Mouse (Mus musculus): ENCODE data around the gene Mxi1.

Mxi1 gene

GRCm38 (mm10) chr19:53310348-53310747 is at the start of gene Mxi1:
Gene Mxi1, plus strand, starts transcription at chr19:53310518.
- DNase-seq = peak; percentile 69 to 80

GRCm38 (mm10) chr19:53260828-53261227 is 49.5 kb upstream of the Mxi1 start:
- DNase-seq = no peak

GRCm38 (mm10) chr19:53262061-53262460 is 48.3 kb upstream of the Mxi1 start:
- no peak for DNase-seq

GRCm38 (mm10) chr19:53263859-53264733 is 46.2 kb upstream of the Mxi1 start:
- no peak for DNase-seq

GRCm38 (mm10) chr19:53264821-53265727 is 45.2 kb upstream of the Mxi1 start:
- DNase-seq = no peak

- DNase-seq = no peak
Observed at GRCm38 (mm10) chr19:53267305-53267704, 43.0 kb upstream of the Mxi1 start.

- no peak for DNase-seq
Observed at GRCm38 (mm10) chr19:53273055-53273722, 37.1 kb upstream of the Mxi1 start.

GRCm38 (mm10) chr19:53273781-53274428 is 36.4 kb upstream of the Mxi1 start:
- DNase-seq = no peak

- DNase-seq = no peak
Observed at GRCm38 (mm10) chr19:53275204-53275603, 35.1 kb upstream of the Mxi1 start.

GRCm38 (mm10) chr19:53276902-53277707 is 33.2 kb upstream of the Mxi1 start:
- DNase-seq = no peak

- no peak for DNase-seq
Observed at GRCm38 (mm10) chr19:53278491-53279415, 31.6 kb upstream of the Mxi1 start.

- DNase-seq = no peak
Observed at GRCm38 (mm10) chr19:53280254-53280653, 30.1 kb upstream of the Mxi1 start.

- no peak for DNase-seq
Observed at GRCm38 (mm10) chr19:53282571-53282970, 27.7 kb upstream of the Mxi1 start.

- no peak for DNase-seq
Observed at GRCm38 (mm10) chr19:53283742-53284141, 26.6 kb upstream of the Mxi1 start.

- peak; percentile 24 to 35 for DNase-seq
Observed at GRCm38 (mm10) chr19:53284268-53285208, 25.8 kb upstream of the Mxi1 start.

- DNase-seq = no peak
Observed at GRCm38 (mm10) chr19:53296331-53297254, 13.7 kb upstream of the Mxi1 start.

GRCm38 (mm10) chr19:53299156-53299828 is 11.0 kb upstream of the Mxi1 start:
- DNase-seq = no peak

GRCm38 (mm10) chr19:53299829-53300181 is 10.5 kb upstream of the Mxi1 start:
- DNase-seq = no peak

Data from kidney, adult 8-10 months (tissue).